Mouse (Mus musculus) forebrain, embryonic 11.5 days (tissue): ENCODE measurements around the gene Zfp143. TPM values are rescaled to one million over a fixed set of nuclear protein-coding genes. Genes with fewer than 3 reads are reported as not detected.
"Not testable (repeated sequence)": the region's sequence is repeated elsewhere in the genome, so short reads cannot be mapped to it uniquely, and the experiment has no call there.

Source experiments
- ATAC-seq: fragments of 200-750 bp; cut with Nextera tagmentation; replicated peaks from 2 replicates; pipeline ENCODE4 v1.8.0; 2017; ENCODE audit warnings: moderate TSS enrichment; ENCODE audit not compliant: low FRiP score
- DNase-seq: peaks from one replicate; pipeline ENCODE4 v3.0.0-alpha.2; 2017; ENCODE audit warnings: low spot score
- H3K27ac ChIP-seq: fragments of 300-500 bp; sonication (generic); 2 replicates; pipeline ENCODE4 v1.5.1; 2014; ENCODE audit warnings: low read depth, low read length
- H3K27me3 ChIP-seq: fragments of 300-500 bp; sonication (generic); 2 replicates; pipeline ENCODE4 v1.6.1; 2014; ENCODE audit warnings: mild to moderate bottlenecking, low read length, mixed read lengths; ENCODE audit not compliant: control insufficient read depth, insufficient read depth
- H3K36me3 ChIP-seq: fragments of 300-500 bp; sonication (generic); 2 replicates; pipeline ENCODE4 v1.6.1; 2014; ENCODE audit warnings: mild to moderate bottlenecking, low read length, moderate library complexity, mixed read lengths; ENCODE audit not compliant: control insufficient read depth, insufficient read depth
- H3K4me1 ChIP-seq: fragments of 300-500 bp; sonication (generic); replicated peaks from 2 replicates; pipeline ENCODE4 v1.6.1; 2014; ENCODE audit warnings: low read length, mixed read lengths; ENCODE audit not compliant: control insufficient read depth, insufficient read depth
- H3K4me2 ChIP-seq: fragments of 300-500 bp; sonication (generic); 2 replicates; pipeline ENCODE4 v1.6.1; 2014; ENCODE audit warnings: low read depth, mild to moderate bottlenecking, low read length, moderate library complexity, mixed read lengths; ENCODE audit not compliant: severe bottlenecking
- H3K4me3 ChIP-seq: fragments of 300-500 bp; sonication (generic); 2 replicates; pipeline ENCODE4 v1.5.1; 2014; ENCODE audit warnings: low read depth, low read length
- H3K9ac ChIP-seq: fragments of 300-500 bp; sonication (generic); 2 replicates; pipeline ENCODE4 v1.6.1; 2014; ENCODE audit warnings: low read length
- H3K9me3 ChIP-seq: fragments of 300-500 bp; sonication (generic); 2 replicates; pipeline ENCODE4 v1.6.1; 2016; ENCODE audit warnings: low read length, mixed read lengths; ENCODE audit not compliant: control insufficient read depth
- WGBS: fragments of 180-500 bp; shearing (Covaris S2); extraction: QIAGEN DNeasy Blood & Tissue Kit; methylation state at CpG from one replicate; pipeline ENCODE4 v1.1.7; 2014; 5-methylcytosine and 5-hydroxymethylcytosine counted together
- polyA plus RNA-seq: library from polyadenylated mRNA; unstranded; fragments of >200 nt; fragmentation: Nextera tagmentation; extraction: Ambion mirVana; gene quantifications from 2 replicates; pipeline ENCODE4 v1.2.1, GENCODE M21; 2014

Zfp143 gene
- polyA plus RNA-seq, 1 experiment from 2014 or later = 29.7 TPM

DNA sequence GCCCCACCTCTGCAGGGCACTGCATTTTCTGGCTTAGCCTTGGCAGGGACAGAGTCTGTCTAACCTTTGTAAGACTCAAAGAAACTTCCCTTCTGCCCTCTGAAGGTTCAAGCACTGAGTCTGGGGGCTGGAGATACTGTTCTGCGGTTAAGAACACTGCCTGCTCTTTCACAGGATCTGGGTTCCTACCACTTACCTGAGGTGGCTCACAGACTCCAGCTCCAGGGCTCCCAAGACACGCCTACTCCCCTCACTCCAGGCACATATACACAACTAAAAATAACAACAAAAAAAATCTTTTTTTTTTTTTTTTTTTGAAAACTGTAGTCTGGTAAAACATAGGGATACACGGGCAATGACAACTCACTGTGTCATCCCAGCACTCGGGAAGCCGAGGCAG is 40.2 kb downstream of the Zfp143 start:
- Histone ChIP-seq H3K27ac (no peak overlapping the region), H3K4me1 (no peaks in the 10 kb centered on the region), H3K36me3 (no peaks in the 10 kb centered on the region; the same call in 1 of the 2 replicates), H3K4me2 (no peak overlapping the region), H3K9ac (no peak overlapping the region), H3K9me3 (no peaks in the 10 kb centered on the region), H3K4me3 (no peak overlapping the region), H3K27me3 (no peaks in the 10 kb centered on the region)
- ATAC-seq (no peak), DNase-seq (no peak)
- WGBS = 80% methylated on average over 5 of the region's 5 CpGs

DNA sequence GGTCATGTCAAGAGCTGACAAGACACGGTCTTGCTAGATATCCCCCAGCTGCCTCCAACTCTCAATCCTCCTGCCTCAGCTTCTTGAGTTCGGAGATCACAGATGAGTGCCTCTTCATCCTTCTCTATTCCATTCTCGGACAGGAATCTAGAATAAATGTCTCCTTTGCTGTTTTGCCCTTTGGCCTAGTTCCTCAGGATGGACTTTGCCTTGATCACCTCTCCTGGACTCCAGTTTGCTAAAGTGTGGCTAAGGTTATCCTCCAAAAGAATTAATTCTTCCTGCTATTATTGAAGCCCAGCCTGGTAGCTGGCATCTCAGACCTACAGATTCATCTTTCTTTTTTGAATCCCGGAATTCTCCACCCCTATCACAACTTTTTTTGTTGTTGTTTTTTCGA is 44.0 kb downstream of the Zfp143 start:
- Histone ChIP-seq H3K27me3 (no peaks in the 10 kb centered on the region), H3K36me3 (no peaks in the 10 kb centered on the region), H3K4me1 (peaks cover 4% of the 10 kb centered on the region; the same call in 1 of the 2 replicates), H3K9me3 (no peaks in the 10 kb centered on the region), H3K27ac (no peak overlapping the region), H3K4me2 (no peak overlapping the region), H3K9ac (no peak overlapping the region), H3K4me3 (no peak overlapping the region)
- ATAC-seq (no peak), DNase-seq (no peak)
- 89% methylated on average over 5 of the region's 5 CpGs for WGBS

DNA sequence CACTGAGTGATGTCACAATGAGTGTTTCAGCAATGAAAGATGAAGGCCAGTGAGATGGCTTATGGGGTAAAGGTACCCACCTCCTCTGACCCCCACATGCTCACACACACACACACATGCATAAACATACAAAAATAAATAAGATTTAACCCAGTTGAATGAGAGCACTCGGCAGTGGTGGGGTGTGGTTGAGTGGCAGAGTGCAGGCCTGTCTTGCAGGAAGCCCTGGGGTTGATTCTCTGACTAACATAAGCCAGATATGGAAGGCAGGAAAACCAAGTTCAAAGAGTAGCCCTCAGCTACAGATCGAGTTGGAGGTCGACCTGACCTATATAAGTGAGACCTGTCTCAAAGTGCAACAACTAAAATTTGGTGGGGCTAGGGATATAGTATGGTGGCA is 45.6 kb downstream of the Zfp143 start:
- H3K4me2 ChIP-seq = no peak overlapping the region
- DNase-seq = no peak
- no peaks in the 10 kb centered on the region for H3K9me3 ChIP-seq
- H3K27me3 ChIP-seq = no peaks in the 10 kb centered on the region
- 85% methylated on average over 3 of the region's 3 CpGs for WGBS
- no peaks in the 10 kb centered on the region for H3K36me3 ChIP-seq
- H3K4me1 ChIP-seq = peaks cover 4% of the 10 kb centered on the region; the same call in 1 of the 2 replicates
- no peak for ATAC-seq
- no peak overlapping the region for H3K9ac ChIP-seq
- H3K27ac ChIP-seq = no peak overlapping the region
- H3K4me3 ChIP-seq = no peak overlapping the region

DNA sequence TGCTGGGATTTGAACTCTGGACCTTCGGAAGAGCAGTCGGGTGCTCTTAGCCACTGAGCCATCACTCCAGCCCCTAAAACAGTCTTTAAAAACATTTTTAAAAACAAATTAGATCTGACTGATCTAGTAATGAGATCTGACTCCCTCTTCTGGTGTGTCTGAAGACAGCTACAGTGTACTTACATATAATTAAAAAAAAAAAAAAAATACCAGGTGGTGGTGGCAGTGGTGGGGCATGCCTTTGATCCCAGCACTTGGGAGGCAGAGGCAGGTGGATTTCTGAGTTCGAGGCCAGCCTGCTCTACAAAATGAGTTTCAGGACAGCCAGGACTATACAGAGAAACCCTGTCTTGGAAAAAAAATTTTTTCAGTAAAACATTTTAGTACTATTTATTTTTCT is 47.5 kb downstream of the Zfp143 start:
- not testable (repeated sequence) for H3K36me3 ChIP-seq, H3K27me3 ChIP-seq, H3K4me1 ChIP-seq, H3K9ac ChIP-seq, DNase-seq, H3K9me3 ChIP-seq, H3K4me2 ChIP-seq, ATAC-seq, H3K27ac ChIP-seq, H3K4me3 ChIP-seq
- 96% methylated on average over 3 of the region's 3 CpGs for WGBS

- H3K9me3 ChIP-seq = no peaks in the 10 kb centered on the region
- 0 out of 2 replicates have a peak overlapping the region, but pooled peaks have one; percentile 18 for H3K4me2 ChIP-seq
- H3K9ac ChIP-seq = no peak overlapping the region
- no peak overlapping the region for H3K4me3 ChIP-seq
- no peaks in the 10 kb centered on the region for H3K36me3 ChIP-seq
- peaks cover 4% of the 10 kb centered on the region; the same call in 1 of the 2 replicates for H3K4me1 ChIP-seq
- H3K27ac ChIP-seq = no peak overlapping the region
- H3K27me3 ChIP-seq = no peaks in the 10 kb centered on the region
- DNase-seq (peak; percentile 57), ATAC-seq (no peak)
- 21% methylated on average over 11 of the region's 11 CpGs for WGBS
Observed at GRCm38 (mm10) chr7:110108967-110109610, 48.1 kb downstream of the Zfp143 start.

GRCm38 (mm10) chr7:110110061-110110656 is 49.1 kb downstream of the Zfp143 start:
- Histone ChIP-seq H3K4me1 (peaks cover 4% of the 10 kb centered on the region; the same call in 1 of the 2 replicates), H3K9me3 (no peaks in the 10 kb centered on the region), H3K27ac (no peak overlapping the region), H3K4me3 (no peak overlapping the region), H3K36me3 (no peaks in the 10 kb centered on the region), H3K27me3 (no peaks in the 10 kb centered on the region), H3K4me2 (no peak overlapping the region), H3K9ac (no peak overlapping the region)
- 74% methylated on average over 4 of the region's 4 CpGs for WGBS
- ATAC-seq (no peak), DNase-seq (no peak)

GRCm38 (mm10) chr7:110114699-110115098 is 53.7 kb downstream of the Zfp143 start:
- Histone ChIP-seq H3K9ac (no peak overlapping the region), H3K4me2 (no peak overlapping the region), H3K36me3 (no peaks in the 10 kb centered on the region), H3K4me3 (no peak overlapping the region), H3K27ac (no peak overlapping the region), H3K4me1 (no peaks in the 10 kb centered on the region; the same call in 1 of the 2 replicates), H3K27me3 (no peaks in the 10 kb centered on the region), H3K9me3 (no peaks in the 10 kb centered on the region)
- no peak for DNase-seq
- ATAC-seq = no peak
- WGBS = 75% methylated on average over 5 of the region's 5 CpGs

DNA sequence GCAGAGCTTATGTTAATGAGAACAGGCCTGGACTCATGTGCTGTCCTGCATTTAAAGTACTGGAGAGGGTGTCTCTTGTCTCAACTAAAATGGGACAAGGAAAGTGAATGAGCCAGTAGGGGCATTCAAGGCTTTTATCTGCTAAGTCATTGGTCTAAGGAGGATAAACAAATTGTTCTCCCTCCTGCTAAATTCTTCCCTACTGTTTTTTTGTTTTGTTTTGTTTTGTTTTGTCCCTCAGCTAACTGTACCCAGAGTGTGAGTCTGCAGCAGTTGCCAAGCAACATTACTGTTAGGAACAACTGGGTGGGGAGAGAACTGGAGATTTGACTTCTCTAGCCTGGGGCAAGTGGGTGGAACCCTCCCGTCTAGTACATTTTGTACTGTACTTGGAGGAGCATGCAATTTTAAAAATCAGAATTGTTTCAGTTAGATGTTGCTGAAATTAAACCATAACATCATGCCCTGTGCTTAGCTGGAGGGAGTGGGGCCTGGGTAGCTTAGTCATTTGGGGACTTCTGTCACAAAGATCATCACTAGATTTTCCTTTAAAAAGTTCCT is 55.8 kb downstream of the Zfp143 start:
- Histone ChIP-seq H3K9me3 (no peaks in the 10 kb centered on the region), H3K9ac (no peak overlapping the region), H3K4me1 (no peaks in the 10 kb centered on the region), H3K4me2 (no peak overlapping the region), H3K4me3 (no peak overlapping the region), H3K36me3 (no peaks in the 10 kb centered on the region), H3K27ac (no peak overlapping the region), H3K27me3 (no peaks in the 10 kb centered on the region)
- 35% methylated on average over 1 of the region's 1 CpGs for WGBS
- ATAC-seq (no peak), DNase-seq (no peak)
